Mouse (Mus musculus): ENCODE results near the gene Ptpre. TPM values are rescaled to one million over a fixed set of nuclear protein-coding genes. Genes with fewer than 3 reads are reported as not detected.

Gene Ptpre
- polyA plus RNA-seq, 1 experiment from 2014 or later, result 4.4 TPM

DNA sequence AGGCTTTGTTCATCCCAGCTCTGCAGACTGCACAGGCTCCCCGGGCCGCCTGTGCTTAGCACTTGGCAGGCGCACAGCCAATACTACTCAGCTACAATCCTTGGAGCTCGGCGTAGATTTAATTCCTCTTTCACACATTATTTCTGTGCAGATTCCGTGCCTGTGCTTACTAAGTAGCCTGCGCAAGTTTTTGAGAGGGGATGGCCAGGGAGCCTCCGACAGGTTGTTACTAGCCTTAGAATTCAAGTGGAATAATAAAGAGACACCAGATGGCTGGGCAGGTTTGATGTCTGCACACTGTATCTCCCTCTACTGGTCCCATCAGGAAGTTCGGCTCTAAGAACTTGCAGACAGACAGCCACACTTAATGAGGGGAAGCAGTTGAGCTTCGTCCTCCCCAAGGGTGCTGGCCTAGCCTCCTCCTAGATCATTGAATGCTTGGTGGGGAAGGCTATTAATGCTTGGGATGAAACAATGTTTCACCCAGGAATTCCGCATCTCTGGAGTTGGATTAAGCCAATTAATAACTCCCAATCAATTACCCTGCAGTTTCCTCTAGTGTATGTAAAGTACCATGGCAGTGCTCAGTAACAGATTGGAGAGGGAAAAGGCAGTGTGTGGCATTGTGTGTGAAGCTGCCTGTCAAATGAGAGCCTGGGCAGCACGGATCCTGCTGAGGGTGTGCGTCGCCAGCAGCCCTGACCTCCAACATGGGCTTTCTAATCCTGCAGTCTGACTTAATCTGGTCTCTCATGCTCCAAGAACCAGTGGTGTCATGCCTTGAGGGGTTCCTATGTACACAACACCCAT is 104.6 kb downstream of the Ptpre start:
- Histone ChIP-seq H3K9ac (ENCODE audit: low read length) (no peak overlapping the region), H3K27me3 (ENCODE audit: control insufficient read depth, insufficient read depth, low read length) (no peaks in the 10 kb centered on the region), H3K4me3 (ENCODE audit: low read depth, low read length) (no peak overlapping the region), H3K36me3 (ENCODE audit: control insufficient read depth, insufficient read depth, low read length) (no peaks in the 10 kb centered on the region), H3K4me2 (replicated peaks; ENCODE audit: low read depth) (peak overlapping the region; percentile 23; the same call in 1 of the 2 replicates), H3K27ac (replicated peaks) (no peak overlapping the region), H3K4me1 (replicated peaks; ENCODE audit: control insufficient read depth, insufficient read depth) (no peaks in the 10 kb centered on the region), H3K9me3 (ENCODE audit: control insufficient read depth, low read length) (no peaks in the 10 kb centered on the region)
- WGBS, result 46% methylated on average over 14 of the region's 14 CpGs
- peak; percentile 25 for DNase-seq (ENCODE audit: low spot score)
- TF ChIP-seq EP300 (optimal IDR thresholded peaks at IDR 0.05) (no peak), CTCF (IDR thresholded peaks at IDR 0.05; ENCODE audit: low read depth) (peak; percentile 78)
- no peak for ATAC-seq (ENCODE audit: low FRiP score, low TSS enrichment)

GRCm38 (mm10) chr7:135644452-135644851 is 107.2 kb downstream of the Ptpre start:
- TF ChIP-seq CTCF (IDR thresholded peaks at IDR 0.05; ENCODE audit: low read depth) (no peak), EP300 (optimal IDR thresholded peaks at IDR 0.05) (no peak)
- H3K9me3 ChIP-seq (ENCODE audit: control insufficient read depth, low read length), result no peaks in the 10 kb centered on the region
- no peak overlapping the region for H3K4me2 ChIP-seq (replicated peaks; ENCODE audit: low read depth)
- no peak overlapping the region for H3K9ac ChIP-seq (ENCODE audit: low read length)
- DNase-seq (ENCODE audit: low spot score) (no peak), ATAC-seq (ENCODE audit: low FRiP score, low TSS enrichment) (no peak)
- no peak overlapping the region for H3K4me3 ChIP-seq (ENCODE audit: low read depth, low read length)
- H3K4me1 ChIP-seq (replicated peaks; ENCODE audit: control insufficient read depth, insufficient read depth), result no peaks in the 10 kb centered on the region
- no peaks in the 10 kb centered on the region for H3K36me3 ChIP-seq (ENCODE audit: control insufficient read depth, insufficient read depth, low read length)
- 84% methylated on average over 1 of the region's 1 CpGs for WGBS
- H3K27me3 ChIP-seq (ENCODE audit: control insufficient read depth, insufficient read depth, low read length), result no peaks in the 10 kb centered on the region
- H3K27ac ChIP-seq (replicated peaks), result no peak overlapping the region

DNA sequence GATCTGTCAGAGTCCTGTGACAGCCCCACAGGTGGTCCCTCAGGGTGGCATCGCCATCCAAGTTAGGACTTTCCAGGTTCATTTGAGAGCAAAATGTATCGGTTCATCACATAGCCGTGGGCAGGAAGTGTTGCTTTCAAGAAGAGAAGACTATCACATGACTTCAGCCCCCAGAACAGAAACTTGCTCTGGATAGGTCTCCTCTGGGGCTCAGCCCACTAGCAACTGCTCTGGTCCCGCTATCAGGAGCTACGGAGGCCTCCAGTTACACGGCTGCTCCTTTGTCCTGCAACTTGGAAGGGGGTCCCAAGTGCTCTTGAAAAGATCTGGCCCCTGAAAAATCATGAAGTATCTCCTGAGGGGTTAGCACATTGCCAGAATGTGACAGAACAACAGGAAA is 109.7 kb downstream of the Ptpre start:
- 75% methylated on average over 6 of the region's 6 CpGs for WGBS
- DNase-seq (ENCODE audit: low spot score), result no peak

GRCm38 (mm10) chr7:135648821-135649220 is 111.5 kb downstream of the Ptpre start:
- TF ChIP-seq EP300 (optimal IDR thresholded peaks at IDR 0.05), result no peak
- TF ChIP-seq CTCF (IDR thresholded peaks at IDR 0.05; ENCODE audit: low read depth), result no peak
- H3K4me2 ChIP-seq (replicated peaks; ENCODE audit: low read depth), result no peak overlapping the region
- no peaks in the 10 kb centered on the region for H3K9me3 ChIP-seq (ENCODE audit: control insufficient read depth, low read length)
- WGBS, result 73% methylated on average over 8 of the region's 8 CpGs
- H3K4me1 ChIP-seq (replicated peaks; ENCODE audit: control insufficient read depth, insufficient read depth), result no peaks in the 10 kb centered on the region
- H3K4me3 ChIP-seq (ENCODE audit: low read depth, low read length), result no peak overlapping the region
- no peaks in the 10 kb centered on the region for H3K36me3 ChIP-seq (ENCODE audit: control insufficient read depth, insufficient read depth, low read length)
- no peak overlapping the region for H3K9ac ChIP-seq (ENCODE audit: low read length)
- H3K27me3 ChIP-seq (ENCODE audit: control insufficient read depth, insufficient read depth, low read length), result no peaks in the 10 kb centered on the region
- H3K27ac ChIP-seq (replicated peaks), result no peak overlapping the region
- ATAC-seq (ENCODE audit: low FRiP score, low TSS enrichment), result no peak
- no peak for DNase-seq (ENCODE audit: low spot score)

More for the DNA sequence above, 109.7 kb downstream of the Ptpre start:
- H3K36me3 ChIP-seq (ENCODE audit: control insufficient read depth, insufficient read depth, low read length), result no peaks in the 10 kb centered on the region
- H3K4me3 ChIP-seq (ENCODE audit: low read depth, low read length), result no peak overlapping the region
- H3K27me3 ChIP-seq (ENCODE audit: control insufficient read depth, insufficient read depth, low read length), result no peaks in the 10 kb centered on the region
- TF ChIP-seq CTCF (IDR thresholded peaks at IDR 0.05; ENCODE audit: low read depth), result no peak
- no peak for TF ChIP-seq EP300 (optimal IDR thresholded peaks at IDR 0.05)
- no peak overlapping the region for H3K9ac ChIP-seq (ENCODE audit: low read length)
- no peaks in the 10 kb centered on the region for H3K9me3 ChIP-seq (ENCODE audit: control insufficient read depth, low read length)
- no peak overlapping the region for H3K4me2 ChIP-seq (replicated peaks; ENCODE audit: low read depth)
- no peaks in the 10 kb centered on the region for H3K4me1 ChIP-seq (replicated peaks; ENCODE audit: control insufficient read depth, insufficient read depth)
- H3K27ac ChIP-seq (replicated peaks), result no peak overlapping the region
- ATAC-seq (ENCODE audit: low FRiP score, low TSS enrichment), result no peak

- Histone ChIP-seq H3K9me3 (ENCODE audit: control insufficient read depth, low read length) (no peaks in the 10 kb centered on the region), H3K4me2 (replicated peaks; ENCODE audit: low read depth) (no peak overlapping the region), H3K4me1 (replicated peaks; ENCODE audit: control insufficient read depth, insufficient read depth) (no peaks in the 10 kb centered on the region), H3K4me3 (ENCODE audit: low read depth, low read length) (no peak overlapping the region), H3K27me3 (ENCODE audit: control insufficient read depth, insufficient read depth, low read length) (no peaks in the 10 kb centered on the region), H3K27ac (replicated peaks) (no peak overlapping the region), H3K9ac (ENCODE audit: low read length) (no peak overlapping the region), H3K36me3 (ENCODE audit: control insufficient read depth, insufficient read depth, low read length) (no peaks in the 10 kb centered on the region)
- no peak for TF ChIP-seq CTCF (IDR thresholded peaks at IDR 0.05; ENCODE audit: low read depth)
- no peak for TF ChIP-seq EP300 (optimal IDR thresholded peaks at IDR 0.05)
- ATAC-seq (ENCODE audit: low FRiP score, low TSS enrichment) (no peak), DNase-seq (ENCODE audit: low spot score) (no peak)
- 95% methylated on average over 1 of the region's 1 CpGs for WGBS
Observed at GRCm38 (mm10) chr7:135649306-135649705, 112.0 kb downstream of the Ptpre start.

- Histone ChIP-seq H3K4me1 (replicated peaks; ENCODE audit: control insufficient read depth, insufficient read depth) (no peaks in the 10 kb centered on the region), H3K9ac (ENCODE audit: low read length) (no peak overlapping the region), H3K36me3 (ENCODE audit: control insufficient read depth, insufficient read depth, low read length) (no peaks in the 10 kb centered on the region), H3K9me3 (ENCODE audit: control insufficient read depth, low read length) (no peaks in the 10 kb centered on the region), H3K4me3 (ENCODE audit: low read depth, low read length) (no peak overlapping the region), H3K27me3 (ENCODE audit: control insufficient read depth, insufficient read depth, low read length) (no peaks in the 10 kb centered on the region), H3K27ac (replicated peaks) (no peak overlapping the region), H3K4me2 (replicated peaks; ENCODE audit: low read depth) (no peak overlapping the region)
- TF ChIP-seq EP300 (optimal IDR thresholded peaks at IDR 0.05) (no peak), CTCF (IDR thresholded peaks at IDR 0.05; ENCODE audit: low read depth) (no peak)
- no peak for DNase-seq (ENCODE audit: low spot score)
- no peak for ATAC-seq (ENCODE audit: low FRiP score, low TSS enrichment)
- WGBS, result 75% methylated on average over 5 of the region's 5 CpGs
Observed at GRCm38 (mm10) chr7:135650061-135650460, 112.8 kb downstream of the Ptpre start.

Data from stomach, postnatal 0 days (tissue).